Mouse (Mus musculus): ENCODE results near the gene Retn. TPM values are rescaled to one million over a fixed set of nuclear protein-coding genes. Genes with fewer than 3 reads are reported as not detected.

Retn gene
- total RNA-seq, 2 experiments from 2014 or later = 5.1 to 17.7 TPM

DNA sequence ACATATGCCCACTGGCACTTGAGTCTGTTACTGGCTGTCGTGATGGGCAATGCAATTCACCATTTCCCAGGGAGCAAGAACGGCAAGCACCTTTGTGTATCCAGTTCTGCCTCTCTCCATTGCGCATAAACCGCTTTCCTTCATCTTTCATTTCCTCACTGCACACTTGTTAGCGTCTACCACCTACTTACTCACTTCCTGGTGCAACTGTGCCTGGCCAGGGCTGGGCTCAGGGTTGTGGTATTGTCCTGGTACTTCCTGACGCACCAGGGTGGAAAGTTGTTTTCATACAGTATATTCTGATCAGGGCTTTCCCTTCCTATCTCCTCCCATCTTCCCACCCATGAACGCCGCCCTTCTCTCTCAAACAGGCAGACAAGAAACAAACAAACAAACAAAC is 5.3 kb downstream of the Retn start:
- no peak for DNase-seq

DNA sequence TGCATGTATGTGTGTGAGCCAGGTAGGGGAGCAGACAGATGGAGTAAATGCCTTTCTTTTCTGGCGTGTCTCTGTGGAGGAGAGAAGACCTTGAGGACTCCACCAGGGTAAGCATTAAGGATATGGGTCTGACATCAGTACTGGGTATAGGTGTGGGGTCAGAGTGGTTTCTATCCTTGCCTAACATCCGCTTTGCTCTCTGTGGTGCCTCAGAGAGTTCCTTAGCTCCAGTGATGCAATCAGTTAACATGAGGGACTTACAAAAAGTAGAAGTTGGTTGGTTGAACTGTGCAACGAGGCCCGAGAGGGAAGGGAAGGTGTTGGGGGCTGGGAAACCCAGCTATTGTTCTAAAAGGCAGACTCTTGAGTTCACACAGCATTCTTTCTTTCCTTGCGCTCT is 8.8 kb downstream of the Retn start:
- DNase-seq = no peak

DNA sequence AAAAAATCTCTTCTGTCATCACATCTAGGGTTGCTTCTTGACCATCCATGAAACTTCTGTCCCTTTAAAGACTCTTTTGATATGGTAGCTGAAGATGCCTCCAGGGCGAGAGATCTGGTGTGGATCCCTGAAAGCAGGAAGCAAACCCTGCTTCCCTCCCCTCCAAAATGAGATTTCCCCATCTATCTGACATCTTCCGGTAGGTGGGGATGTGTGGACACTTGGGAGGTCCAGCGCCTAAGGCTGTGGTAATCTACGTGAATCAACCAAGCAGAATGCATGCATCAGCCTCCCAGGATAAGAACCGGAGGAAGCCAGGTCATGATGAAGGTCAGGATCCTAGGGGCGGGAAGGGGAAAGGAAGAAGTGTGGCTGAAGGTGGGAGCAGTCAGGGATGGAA is 9.9 kb downstream of the Retn start, which contains the start of gene Mcemp1:
Mcemp1 (plus strand) TSS at position 248 of the 400 bp plus-strand sequence.
- no peak for DNase-seq

DNA sequence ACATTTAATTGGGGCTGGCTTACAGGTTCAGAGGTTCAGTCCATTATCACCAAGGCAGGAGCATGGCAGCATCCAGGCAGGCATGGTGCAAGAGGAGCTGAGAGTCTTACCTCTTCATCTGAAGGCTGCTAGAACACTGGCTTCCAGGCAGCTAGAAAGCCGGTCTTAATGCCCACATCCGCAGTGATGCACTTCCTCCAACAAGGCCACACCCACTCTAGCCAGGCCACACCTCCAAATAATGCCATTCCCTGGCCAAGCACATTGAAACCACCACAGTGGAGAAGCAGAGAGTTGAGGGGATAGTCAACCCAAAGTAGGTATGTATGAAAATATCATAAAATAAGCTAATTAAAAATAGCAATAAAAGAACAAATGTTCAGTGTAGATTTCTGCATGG is 14.8 kb downstream of the Retn start:
- DNase-seq = peak in 1 of 2 experiments; percentile 28

DNA sequence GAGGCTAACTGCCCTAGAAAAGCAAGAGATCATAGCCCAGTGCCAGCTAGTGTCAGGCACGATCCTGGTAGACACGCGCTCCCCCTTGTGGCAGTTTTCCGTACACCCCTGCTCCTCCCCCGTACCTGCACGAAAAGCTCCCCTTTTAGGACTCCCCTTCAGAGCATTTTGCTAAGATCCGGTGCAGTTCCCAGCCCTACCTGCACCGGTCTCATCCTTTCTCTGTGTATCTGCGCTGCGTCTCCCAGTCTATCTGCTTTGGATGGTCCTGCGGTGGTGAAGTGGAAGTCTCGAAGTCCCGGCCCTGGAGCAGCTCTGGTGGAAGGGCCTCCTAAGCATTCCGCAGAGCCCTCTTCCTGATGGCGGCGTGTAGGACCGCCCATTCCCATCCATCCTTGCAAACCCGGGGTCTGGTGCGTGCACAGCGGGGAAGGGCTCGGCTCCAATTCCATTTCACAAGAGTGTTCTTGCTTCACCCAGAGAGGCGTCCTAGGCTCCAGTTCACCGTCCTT is 16.5 kb downstream of the Retn start, which contains the start of gene Fcor:
Fcor (minus strand) TSS at position 383 of the 512 bp plus-strand sequence.
- DNase-seq = peak; percentile 81 to 91

DNA sequence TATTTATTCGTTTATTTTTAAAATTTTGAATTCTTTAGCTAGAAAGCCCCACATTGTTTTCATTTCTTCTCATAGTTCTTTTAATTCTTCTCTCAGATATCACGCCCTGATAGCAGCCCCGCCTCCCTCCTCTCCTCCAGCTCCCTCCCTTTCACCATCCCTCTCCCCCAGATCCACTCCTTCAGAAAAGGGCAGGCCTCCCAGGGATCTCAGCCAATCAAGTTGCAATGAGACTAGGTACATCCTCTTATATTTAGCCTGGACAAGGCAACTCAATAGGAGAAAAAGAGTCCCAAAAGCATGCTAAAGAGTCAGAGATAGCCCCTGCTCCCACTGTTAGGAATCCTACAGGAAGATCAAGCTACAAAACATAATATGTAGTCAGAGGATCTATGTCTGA is 19.1 kb downstream of the Retn start:
- DNase-seq = no peak

DNA sequence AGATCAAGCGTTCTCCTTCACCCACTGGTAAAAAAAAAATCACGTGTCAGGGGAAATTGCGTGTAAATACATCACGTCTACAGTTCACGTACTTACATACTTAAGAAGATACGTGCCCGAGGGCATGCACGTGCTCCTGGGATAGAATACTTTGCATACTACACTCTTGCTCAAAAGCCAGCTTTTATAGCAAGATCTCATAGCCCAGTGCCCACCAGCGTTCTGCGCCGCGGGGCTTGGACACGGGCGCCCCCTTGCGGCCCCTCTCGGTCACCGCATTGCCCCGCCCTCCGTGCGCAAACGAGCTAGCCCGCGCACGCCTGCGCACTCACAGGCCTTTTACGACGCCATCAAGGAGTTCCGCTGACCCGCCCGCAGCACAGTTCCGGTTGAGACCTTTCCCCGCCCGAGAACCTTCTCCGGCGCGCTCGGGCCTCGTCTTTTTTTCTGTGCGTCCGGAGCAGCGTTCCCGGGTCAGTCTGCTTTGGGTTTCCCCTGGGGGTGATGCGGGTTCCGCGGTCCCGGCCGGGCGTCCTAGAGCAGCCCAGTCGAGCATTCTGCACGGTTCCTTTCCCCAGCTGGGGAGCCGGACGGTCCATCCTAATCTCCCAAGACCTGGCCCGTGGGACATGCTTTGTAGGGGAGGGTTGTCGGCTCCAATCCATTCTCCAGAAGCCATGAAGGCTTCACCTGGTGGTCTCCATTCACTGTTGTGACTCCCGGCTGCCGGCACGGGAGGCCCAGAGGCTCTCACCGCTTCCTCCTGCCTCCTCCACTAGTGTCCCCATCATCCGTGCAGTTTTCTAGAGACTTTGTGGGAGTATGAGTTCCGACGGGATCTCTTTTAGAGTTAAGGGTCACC is 20.8 kb downstream of the Retn start, which contains the start of gene Trappc5:
Trappc5 (plus strand) TSS at position 169 of the 862 bp plus-strand sequence.
- DNase-seq = peak; percentile 95

DNA sequence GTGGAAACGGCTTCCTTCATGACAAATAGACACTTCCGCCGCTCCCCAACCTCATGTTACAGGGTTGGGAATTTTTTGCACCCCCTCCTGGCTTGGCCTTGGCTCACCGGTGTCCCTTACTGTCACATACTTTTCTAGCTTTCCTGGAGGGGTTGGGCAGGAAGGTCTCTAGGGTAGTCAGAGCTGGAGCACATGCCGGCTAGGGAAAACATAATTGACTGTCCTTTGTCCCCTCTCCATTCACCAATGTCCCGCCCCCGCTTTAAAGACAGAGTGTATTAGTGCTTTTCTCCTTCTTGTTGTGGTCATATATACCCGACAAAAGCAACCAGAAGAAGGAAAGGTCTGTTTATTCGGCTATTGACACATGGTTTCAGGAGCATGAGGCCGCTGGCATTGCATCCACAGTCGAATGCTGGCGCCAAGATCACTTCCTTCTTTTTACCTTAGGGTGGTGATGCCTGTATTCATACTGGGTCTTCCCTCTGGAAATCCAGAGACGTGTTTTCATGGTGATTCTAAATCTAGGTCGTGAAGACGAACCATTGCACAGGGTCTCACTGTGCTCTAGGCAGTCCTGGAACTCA is 21.5 kb downstream of the Retn start:
- peak in 1 of 2 experiments; percentile 36 for DNase-seq

DNA sequence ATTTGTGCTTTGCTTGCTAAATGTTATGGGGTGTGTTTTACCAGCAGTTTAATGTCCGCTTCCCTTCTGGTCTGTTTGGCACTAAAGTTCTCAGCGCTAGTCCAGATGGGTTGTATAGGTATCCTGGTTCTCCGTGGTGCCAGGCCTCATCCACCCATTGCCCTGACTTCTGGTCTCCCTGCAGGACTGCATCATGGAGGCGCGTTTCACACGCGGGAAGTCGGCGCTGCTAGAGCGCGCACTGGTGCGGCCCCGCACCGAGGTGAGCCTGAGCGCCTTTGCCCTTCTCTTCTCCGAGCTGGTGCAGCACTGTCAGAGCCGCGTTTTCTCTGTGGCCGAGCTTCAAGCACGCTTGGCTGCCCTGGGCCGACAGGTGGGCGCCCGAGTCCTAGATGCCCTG is 23.3 kb downstream of the Retn start:
- no peak for DNase-seq

DNA sequence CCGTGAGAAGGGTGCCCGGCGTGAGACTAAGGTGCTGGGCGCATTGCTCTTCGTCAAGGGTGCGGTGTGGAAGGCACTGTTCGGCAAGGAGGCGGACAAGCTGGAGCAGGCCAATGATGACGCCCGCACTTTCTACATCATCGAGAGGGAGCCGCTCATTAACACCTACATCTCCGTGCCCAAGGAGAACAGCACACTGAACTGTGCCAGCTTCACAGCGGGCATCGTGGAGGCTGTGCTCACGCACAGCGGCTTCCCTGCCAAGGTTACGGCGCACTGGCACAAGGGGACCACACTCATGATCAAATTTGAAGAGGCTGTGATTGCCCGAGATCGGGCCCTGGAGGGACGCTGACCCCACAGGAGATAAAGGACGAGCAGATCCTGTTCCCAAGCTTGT is 23.7 kb downstream of the Retn start:
- no peak for DNase-seq

DNA sequence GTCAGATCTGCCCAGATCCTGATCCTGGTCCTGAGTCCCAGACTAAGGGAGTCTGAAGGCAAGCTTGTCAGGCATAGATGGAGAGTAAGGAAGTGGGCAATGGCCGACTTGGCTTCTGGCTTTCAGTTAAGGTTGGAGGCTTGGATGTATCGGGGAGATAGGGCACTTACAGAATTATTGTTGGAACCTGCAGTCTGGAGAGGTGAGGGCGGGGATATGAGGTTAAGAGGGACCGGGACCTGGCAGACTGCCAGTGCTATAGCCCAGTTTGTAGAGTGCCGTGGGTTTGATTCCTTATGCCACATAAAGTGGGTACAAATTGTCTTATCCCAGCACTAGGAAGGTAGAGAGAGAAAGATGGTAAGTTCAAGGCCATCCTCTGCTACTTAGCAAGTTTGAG is 24.1 kb downstream of the Retn start:
- no peak for DNase-seq

DNA sequence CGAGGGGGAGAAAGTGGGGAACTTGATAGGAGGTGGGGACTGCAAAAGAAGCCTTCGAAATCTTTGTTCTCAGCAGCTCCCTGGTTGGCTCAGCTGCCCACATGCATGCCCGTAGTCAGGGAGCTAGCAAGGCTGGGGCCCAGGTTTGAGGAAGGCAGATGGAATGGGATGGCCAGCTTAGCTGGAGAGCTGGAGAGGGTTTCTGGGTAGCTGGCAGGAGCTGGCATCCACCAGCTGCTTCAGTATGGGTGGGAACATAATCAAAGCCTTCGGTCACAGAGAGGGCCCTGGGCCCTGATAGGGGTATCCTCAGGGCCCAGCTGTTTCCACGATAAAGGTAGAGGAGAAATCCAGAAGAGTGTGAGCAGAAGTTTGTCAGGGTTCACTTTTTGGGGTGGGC is 26.9 kb downstream of the Retn start:
- DNase-seq = no peak

DNA sequence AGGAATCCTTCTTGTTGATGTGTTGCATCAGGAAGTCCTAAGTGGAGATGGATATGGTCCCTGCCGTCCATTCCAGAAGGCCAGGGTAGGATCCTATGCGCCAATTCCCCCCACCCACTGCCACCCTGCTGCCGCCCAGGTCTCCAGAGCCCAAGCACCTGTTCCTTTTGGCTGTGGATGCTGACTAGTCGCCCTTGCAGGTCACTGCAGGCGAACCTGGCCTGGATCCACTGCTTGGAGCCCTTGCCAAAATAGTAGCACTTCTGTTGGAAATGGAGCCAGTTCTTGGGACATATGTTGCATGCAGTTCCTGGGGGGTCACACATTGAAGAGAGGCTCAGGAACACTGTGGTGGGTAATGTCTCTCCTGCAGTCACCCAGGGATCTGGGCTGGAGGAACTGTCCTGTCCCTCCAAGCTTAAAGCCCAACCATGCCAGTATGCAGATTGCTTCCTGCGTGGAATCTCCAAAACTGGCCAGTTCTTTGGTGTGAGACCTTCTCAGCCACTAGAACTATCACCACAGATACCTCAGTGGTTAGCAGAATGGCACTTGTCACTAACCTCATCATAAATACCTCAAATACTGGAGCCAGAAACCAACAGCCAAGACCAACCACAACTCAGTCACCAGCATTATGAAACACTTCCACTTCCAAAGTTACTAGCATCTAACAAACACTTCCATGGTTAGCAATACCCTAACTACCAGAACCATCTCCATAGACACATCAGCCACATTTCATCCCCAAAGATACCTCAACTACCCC is 28.0 kb downstream of the Retn start:
- no peak for DNase-seq

DNA sequence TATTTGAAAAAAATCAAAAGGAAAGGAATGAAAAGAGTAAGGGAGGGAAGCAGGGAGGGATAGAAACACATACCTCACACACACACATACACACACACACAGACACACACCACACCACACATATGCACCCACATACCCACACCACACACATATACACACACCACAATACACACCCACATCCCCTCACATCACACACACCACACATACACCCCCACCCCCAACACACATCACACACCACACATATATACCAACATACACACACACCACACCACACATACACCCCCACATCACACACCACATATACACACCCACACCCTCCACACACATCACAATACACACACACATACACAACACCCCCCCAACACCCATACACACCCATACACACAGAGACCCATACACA is 29.0 kb downstream of the Retn start:
- DNase-seq = no peak

DNA sequence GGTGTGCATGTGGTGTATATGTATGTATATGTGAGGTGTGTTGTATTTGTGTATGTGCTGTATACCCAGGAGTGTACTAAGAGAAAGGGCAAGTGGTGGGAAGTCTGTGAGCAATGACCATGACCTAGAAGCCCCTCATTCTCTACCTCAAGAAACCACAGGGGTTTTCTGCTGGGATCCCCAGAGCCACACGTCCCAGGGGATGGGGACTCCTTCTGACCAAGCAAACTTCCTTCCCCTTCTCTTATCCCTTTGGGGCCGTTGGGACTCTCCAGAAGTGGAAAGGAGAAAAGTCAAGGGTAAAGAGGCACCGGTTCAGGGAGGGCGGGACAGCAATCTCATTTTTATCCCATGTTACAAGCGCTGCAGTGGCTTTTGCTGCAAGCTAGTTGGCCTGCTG is 29.9 kb downstream of the Retn start:
- no peak for DNase-seq

DNA sequence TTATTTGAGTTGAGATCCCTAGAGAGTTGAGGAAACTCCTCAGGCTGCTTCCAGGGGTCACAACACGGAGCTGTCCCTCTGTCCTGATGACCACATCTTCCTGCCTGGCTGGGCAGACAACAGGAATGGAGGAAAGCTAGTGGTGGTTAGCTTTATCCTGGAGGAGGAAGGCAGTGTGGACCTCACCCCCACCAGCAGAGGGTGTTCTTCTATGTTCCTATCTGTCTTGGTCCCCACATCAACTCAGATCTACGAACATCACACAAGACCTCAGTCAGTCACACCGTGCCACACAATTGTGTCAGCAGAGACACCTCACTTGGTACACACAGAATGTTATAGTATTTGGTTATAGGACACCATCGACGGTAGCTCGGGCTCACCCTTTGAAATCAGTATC is 32.0 kb downstream of the Retn start:
- no peak for DNase-seq

DNA sequence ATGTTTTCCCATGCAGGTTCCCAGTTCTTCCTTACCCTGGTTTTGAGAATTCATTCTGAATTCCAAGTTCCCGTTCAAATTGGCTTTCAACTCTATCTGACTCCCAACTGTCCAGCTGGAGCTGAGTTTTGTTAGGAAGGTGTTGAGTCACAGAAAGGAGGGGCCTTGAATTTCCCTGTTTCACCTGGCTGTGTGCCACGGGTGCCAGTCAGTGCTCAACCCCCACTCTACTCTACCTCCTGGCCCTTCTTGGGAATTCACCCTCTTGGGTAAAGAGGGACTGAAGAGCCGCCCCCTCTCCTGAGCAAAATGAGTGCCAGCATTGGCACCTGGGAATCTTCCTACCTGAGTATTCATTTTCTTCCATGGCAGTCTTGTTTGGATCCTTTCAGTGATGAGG is 35.2 kb downstream of the Retn start:
- DNase-seq = no peak

DNA sequence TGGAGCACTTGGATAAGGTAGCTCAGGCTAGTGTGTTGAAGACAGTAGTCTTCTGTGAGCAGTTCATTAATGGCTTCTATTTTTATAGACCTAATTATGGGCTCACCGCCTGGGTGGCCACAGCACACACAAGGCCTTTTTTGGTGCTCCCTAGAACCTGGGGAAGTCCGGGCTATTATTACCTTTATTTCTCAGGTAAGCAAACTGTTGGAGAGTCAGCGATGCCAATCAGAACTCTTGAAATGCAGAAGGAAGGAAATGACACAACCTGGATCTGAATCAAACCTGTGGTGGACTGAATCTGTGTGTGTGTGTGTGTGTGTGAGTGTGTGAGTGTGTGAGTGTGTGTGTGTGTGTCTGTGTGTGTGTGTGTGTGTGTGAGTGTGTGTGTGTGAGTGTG is 38.6 kb downstream of the Retn start, which contains the start of gene Fcer2a:
Fcer2a (minus strand) TSS at position 55 of the 400 bp plus-strand sequence.
- no peak for DNase-seq

DNA sequence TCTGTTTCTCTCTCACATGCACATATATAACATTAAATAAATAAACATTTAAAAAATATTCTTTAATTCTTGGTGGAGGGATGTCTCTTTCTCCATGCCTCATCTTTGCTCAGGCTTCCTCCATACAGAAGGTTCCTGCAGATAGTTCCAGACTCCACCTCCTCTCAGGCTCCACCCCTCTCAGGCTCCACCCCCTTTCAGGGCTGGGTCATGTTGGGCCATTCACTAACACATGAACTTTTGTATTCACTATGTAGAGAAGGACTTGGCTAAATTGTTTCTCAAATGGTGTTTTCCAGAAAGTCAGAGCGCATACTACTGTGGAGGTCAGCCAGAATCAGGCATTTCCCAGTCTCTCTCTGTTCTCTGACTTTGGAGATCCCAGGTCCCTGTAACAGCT is 45.9 kb downstream of the Retn start:
- no peak for DNase-seq

DNA sequence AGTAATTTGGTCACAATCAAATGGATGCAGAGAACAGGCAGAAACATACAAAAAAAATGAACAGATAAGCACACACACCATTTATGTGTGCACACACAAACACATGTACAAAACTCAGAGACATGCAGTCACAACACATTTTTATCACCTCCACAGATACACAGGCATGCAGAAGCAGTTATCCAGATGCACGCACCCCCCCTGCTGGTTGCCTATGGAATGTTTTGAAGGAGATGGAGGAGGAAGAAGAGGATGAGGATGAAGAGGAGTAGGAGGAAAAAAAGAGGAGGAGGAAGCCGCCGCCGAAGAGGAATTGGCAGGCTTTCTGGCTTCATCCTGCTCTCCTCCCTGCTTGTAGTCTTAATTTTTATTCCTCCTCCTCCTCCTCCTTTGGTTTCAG is 50.1 kb downstream of the Retn start:
- DNase-seq = peak in 1 of 2 experiments; percentile 23

DNA sequence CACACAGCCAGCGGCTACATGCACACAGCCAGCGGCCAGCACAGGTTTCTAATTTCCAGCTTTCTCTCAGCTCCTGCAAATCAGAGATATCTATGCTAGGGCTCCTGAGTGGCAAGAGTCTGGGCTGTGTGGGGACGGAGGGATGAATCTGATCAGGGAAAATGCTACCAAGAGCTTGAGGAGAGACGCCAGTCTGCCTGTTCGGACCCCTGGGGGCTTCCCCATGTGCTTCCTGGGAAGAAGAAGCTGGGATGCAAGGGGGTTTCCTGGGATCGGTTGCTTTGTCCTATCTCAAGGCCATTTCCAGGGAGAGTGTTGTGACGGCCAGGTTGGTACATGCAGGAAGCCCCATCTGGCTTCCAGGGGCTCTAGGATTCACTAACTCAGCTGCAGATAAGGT is 52.0 kb downstream of the Retn start:
- no peak for DNase-seq

All from heart, adult 18-20 months (tissue).